Mouse (Mus musculus) heart, embryonic 14.5 days (tissue): ENCODE data around the gene 4933415A04Rik. TPM values are rescaled to one million over a fixed set of nuclear protein-coding genes. Genes with fewer than 3 reads are reported as not detected.

Experiments
- ATAC-seq: fragments of 200-750 bp; cut with Nextera tagmentation; 2 replicates; pipeline ENCODE4 v1.8.0; 2017; ENCODE audit warnings: low read depth, moderate TSS enrichment; ENCODE audit not compliant: insufficient number of reproducible peaks, insufficient read depth, low FRiP score
- H3K27ac ChIP-seq, 2 experiments: fragments of 200-500 bp in 1 of 2; fragments of 300-500 bp in 1 of 2; sonication (generic) in 1 of 2; replicated peaks in 1 of 2; 2 replicates each; pipeline ENCODE4 v1.5.1; 2012 to 2014; ENCODE audit warnings: low read depth in 2 of 2, low read length in 2 of 2, control low read depth in 1 of 2, mild to moderate bottlenecking in 1 of 2, mixed read lengths in 1 of 2; ENCODE audit not compliant: control insufficient read depth in 1 of 2, insufficient read depth in 1 of 2
- H3K27me3 ChIP-seq: fragments of 300-500 bp; sonication (generic); 2 replicates; pipeline ENCODE4 v1.6.1; 2014; ENCODE audit warnings: mild to moderate bottlenecking, low read length, control low read depth; ENCODE audit not compliant: control insufficient read depth, insufficient read depth
- H3K36me3 ChIP-seq: fragments of 300-500 bp; sonication (generic); 2 replicates; pipeline ENCODE4 v1.6.1; 2014; ENCODE audit warnings: mild to moderate bottlenecking, control low read depth, low read length, mixed read lengths; ENCODE audit not compliant: control insufficient read depth, insufficient read depth
- H3K4me1 ChIP-seq, 2 experiments: fragments of 200-500 bp in 1 of 2; fragments of 300-500 bp in 1 of 2; sonication (generic) in 1 of 2; 2 replicates each; pipeline ENCODE4 v1.6.1; 2012 to 2014; ENCODE audit warnings: low read length in 2 of 2, control low read depth in 1 of 2, mixed read lengths in 1 of 2; ENCODE audit not compliant: control insufficient read depth in 2 of 2, insufficient read depth in 2 of 2
- H3K4me2 ChIP-seq: fragments of 300-500 bp; sonication (generic); 2 replicates; pipeline ENCODE4 v1.6.1; 2014; ENCODE audit warnings: mild to moderate bottlenecking, low read length
- H3K4me3 ChIP-seq, 2 experiments: fragments of 200-500 bp in 1 of 2; fragments of 300-500 bp in 1 of 2; sonication (generic) in 1 of 2; 2 replicates each; pipeline ENCODE4 v1.5.1; 2012 to 2014; ENCODE audit warnings: low read length in 2 of 2, mild to moderate bottlenecking in 2 of 2, control low read depth in 1 of 2, low read depth in 1 of 2, moderate library complexity in 1 of 2; ENCODE audit not compliant: control insufficient read depth in 1 of 2, insufficient read depth in 1 of 2
- H3K9ac ChIP-seq: fragments of 300-500 bp; sonication (generic); 2 replicates; pipeline ENCODE4 v1.6.1; 2014; ENCODE audit warnings: mild to moderate bottlenecking, low read length
- H3K9me3 ChIP-seq: fragments of 300-500 bp; sonication (generic); 2 replicates; pipeline ENCODE4 v1.6.1; 2016; ENCODE audit warnings: low read length, control low read depth; ENCODE audit not compliant: control insufficient read depth
- WGBS: fragments of 180-500 bp; shearing (Covaris S2); extraction: QIAGEN DNeasy Blood & Tissue Kit; methylation state at CpG from one replicate; pipeline ENCODE4 v1.1.7; 2014; 5-methylcytosine and 5-hydroxymethylcytosine counted together
- polyA plus RNA-seq: library from polyadenylated mRNA; unstranded; fragments of >200 nt; fragmentation: Nextera tagmentation; extraction: Ambion mirVana; gene quantifications from 2 replicates; pipeline ENCODE4 v1.2.1, GENCODE M21; 2014

The 4933415A04Rik gene
- polyA plus RNA-seq, 1 experiment from 2014 or later: 5.3 TPM

- Histone ChIP-seq H3K27me3 (no peaks in the 10 kb centered on the region), H3K36me3 (0 out of 2 replicates have a peak, but pooled peaks cover 5% of the 10 kb centered on the region), H3K4me2 (peak overlapping the region; percentile 53), H3K9ac (peak overlapping the region; percentile 65), H3K9me3 (no peaks in the 10 kb centered on the region), H3K4me1 (peaks cover 51 to 81% of the 10 kb centered on the region in 2 experiments), H3K27ac (peak overlapping the region; percentile 90 to 99), H3K4me3 (no peak overlapping the region)
- 0% methylated on average over 7 of the region's 7 CpGs for WGBS
- ATAC-seq: peak; percentile 81
These were observed 38.7 kb upstream of the 4933415A04Rik start for GRCm38 (mm10) chr11:43548148-43548547.

- no peak overlapping the region for H3K4me3 ChIP-seq
These were observed 38.0 kb upstream of the 4933415A04Rik start for GRCm38 (mm10) chr11:43548657-43549435.

GRCm38 (mm10) chr11:43549701-43550100 is 37.1 kb upstream of the 4933415A04Rik start:
- H3K4me3 ChIP-seq: no peak overlapping the region
- H3K36me3 ChIP-seq: 0 out of 2 replicates have a peak, but pooled peaks cover 4% of the 10 kb centered on the region
- ATAC-seq: no peak
- peaks cover 45 to 74% of the 10 kb centered on the region in 2 experiments for H3K4me1 ChIP-seq
- H3K4me2 ChIP-seq: peak overlapping the region; percentile 53; the same call in 1 of the 2 replicates
- 30% methylated on average over 11 of the region's 11 CpGs for WGBS
- H3K9me3 ChIP-seq: no peaks in the 10 kb centered on the region
- H3K27me3 ChIP-seq: no peaks in the 10 kb centered on the region
- peak overlapping the region; percentile 4; the same call in 1 of the 2 replicates for H3K9ac ChIP-seq
- H3K27ac ChIP-seq: peak overlapping the region; percentile 90 to 99

More at GRCm38 (mm10) chr11:43548657-43549435, 38.0 kb upstream of the 4933415A04Rik start:
- peak overlapping the region; percentile 53 for H3K4me2 ChIP-seq
- H3K4me1 ChIP-seq: peaks cover 46 to 74% of the 10 kb centered on the region in 2 experiments
- no peaks in the 10 kb centered on the region for H3K9me3 ChIP-seq
- peak overlapping the region; percentile 65 for H3K9ac ChIP-seq
- no peaks in the 10 kb centered on the region for H3K27me3 ChIP-seq
- ATAC-seq: peak; percentile 75
- peak overlapping the region; percentile 90 to 99 for H3K27ac ChIP-seq
- H3K36me3 ChIP-seq: 0 out of 2 replicates have a peak, but pooled peaks cover 4% of the 10 kb centered on the region
- WGBS: 21% methylated on average over 12 of the region's 12 CpGs

- Histone ChIP-seq H3K4me1 (peaks cover 30 to 55% of the 10 kb centered on the region in 2 experiments), H3K4me2 (no peak overlapping the region), H3K27ac (no peak overlapping the region), H3K27me3 (no peaks in the 10 kb centered on the region), H3K4me3 (no peak overlapping the region), H3K36me3 (peaks cover 19% of the 10 kb centered on the region), H3K9me3 (no peaks in the 10 kb centered on the region), H3K9ac (no peak overlapping the region)
- 71% methylated on average over 3 of the region's 3 CpGs for WGBS
- no peak for ATAC-seq
These were observed 35.1 kb upstream of the 4933415A04Rik start for GRCm38 (mm10) chr11:43551756-43552155.

GRCm38 (mm10) chr11:43552675-43553074 is 34.2 kb upstream of the 4933415A04Rik start:
- 66% methylated on average over 6 of the region's 6 CpGs for WGBS
- no peak overlapping the region for H3K9ac ChIP-seq
- no peak overlapping the region for H3K27ac ChIP-seq

GRCm38 (mm10) chr11:43556538-43556937 is 30.3 kb upstream of the 4933415A04Rik start:
- no peak overlapping the region for H3K4me3 ChIP-seq
- H3K27me3 ChIP-seq: no peaks in the 10 kb centered on the region
- H3K36me3 ChIP-seq: peaks cover 50% of the 10 kb centered on the region
- H3K9ac ChIP-seq: no peak overlapping the region
- no peak for ATAC-seq
- H3K4me2 ChIP-seq: no peak overlapping the region
- H3K4me1 ChIP-seq: peaks cover 13 to 38% of the 10 kb centered on the region in 2 experiments
- no peaks in the 10 kb centered on the region for H3K9me3 ChIP-seq
- WGBS: 76% methylated on average over 11 of the region's 11 CpGs
- no peak overlapping the region for H3K27ac ChIP-seq

More at GRCm38 (mm10) chr11:43552675-43553074, 34.2 kb upstream of the 4933415A04Rik start:
- H3K27me3 ChIP-seq: no peaks in the 10 kb centered on the region
- peaks cover 30 to 55% of the 10 kb centered on the region in 2 experiments for H3K4me1 ChIP-seq
- no peaks in the 10 kb centered on the region for H3K9me3 ChIP-seq
- peaks cover 28% of the 10 kb centered on the region for H3K36me3 ChIP-seq
- no peak overlapping the region for H3K4me2 ChIP-seq
- no peak for ATAC-seq
- no peak overlapping the region for H3K4me3 ChIP-seq

- H3K4me1 ChIP-seq: peaks cover 16 to 32% of the 10 kb centered on the region in 2 experiments
- no peak overlapping the region for H3K4me3 ChIP-seq
- peak overlapping the region; percentile 52 for H3K9ac ChIP-seq
- H3K9me3 ChIP-seq: no peaks in the 10 kb centered on the region
- H3K4me2 ChIP-seq: no peak overlapping the region
- H3K27me3 ChIP-seq: no peaks in the 10 kb centered on the region
- 3% methylated on average over 5 of the region's 6 CpGs for WGBS
- no peak for ATAC-seq
- H3K36me3 ChIP-seq: peaks cover 55% of the 10 kb centered on the region
- H3K27ac ChIP-seq: peak overlapping the region; percentile 36 to 61; a peak in 3 of 4 replicates
These were observed 27.1 kb upstream of the 4933415A04Rik start for GRCm38 (mm10) chr11:43559515-43560292.
